Mouse (Mus musculus) heart, embryonic 13.5 days (tissue): ENCODE results near the gene Ciita. TPM values are rescaled to one million over a fixed set of nuclear protein-coding genes. Genes with fewer than 3 reads are reported as not detected.
A peak's percentile ranks its signal among the peaks of the same experiment; 100 is the strongest.

Experiments used
- ATAC-seq: fragments of 200-750 bp; cut with Nextera tagmentation; 2 replicates; pipeline ENCODE4 v1.8.0; 2017; ENCODE audit warnings: moderate TSS enrichment; ENCODE audit not compliant: insufficient number of reproducible peaks, low FRiP score, low TSS enrichment; ENCODE audit errors: extremely low read depth
- H3K27ac ChIP-seq: fragments of 300-500 bp; sonication (generic); replicated peaks from 2 replicates; pipeline ENCODE4 v1.5.1; 2015; ENCODE audit warnings: moderate library complexity, mild to moderate bottlenecking, inconsistent platforms
- H3K27me3 ChIP-seq: fragments of 300-500 bp; sonication (generic); replicated peaks from 2 replicates; pipeline ENCODE4 v1.6.1; 2015; ENCODE audit warnings: mild to moderate bottlenecking, inconsistent platforms
- H3K36me3 ChIP-seq: fragments of 300-500 bp; sonication (generic); 2 replicates; pipeline ENCODE4 v1.6.1; 2015; ENCODE audit warnings: mild to moderate bottlenecking, inconsistent platforms
- H3K4me1 ChIP-seq: fragments of 300-500 bp; sonication (generic); 2 replicates; pipeline ENCODE4 v1.6.1; 2015; ENCODE audit warnings: inconsistent platforms
- H3K4me2 ChIP-seq: fragments of 300-500 bp; sonication (generic); 2 replicates; pipeline ENCODE4 v1.6.1; 2015; ENCODE audit warnings: inconsistent platforms, mild to moderate bottlenecking, moderate library complexity
- H3K4me3 ChIP-seq: fragments of 300-500 bp; sonication (generic); 2 replicates; pipeline ENCODE4 v1.5.1; 2015; ENCODE audit warnings: moderate library complexity, mild to moderate bottlenecking, inconsistent platforms
- H3K9ac ChIP-seq: fragments of 300-500 bp; sonication (generic); 2 replicates; pipeline ENCODE4 v1.6.1; 2015; ENCODE audit warnings: inconsistent platforms, mild to moderate bottlenecking, moderate library complexity
- H3K9me3 ChIP-seq: fragments of 300-500 bp; sonication (generic); 2 replicates; pipeline ENCODE4 v1.6.1; 2016; ENCODE audit warnings: inconsistent platforms
- WGBS: fragments of 180-500 bp; shearing (Covaris S2); methylation state at CpG from one replicate; pipeline ENCODE4 v1.1.7; 2015; ENCODE audit warnings: mixed read lengths; 5-methylcytosine and 5-hydroxymethylcytosine counted together
- polyA plus RNA-seq: library from polyadenylated mRNA; unstranded; fragments of >200 nt; fragmentation: Nextera tagmentation; extraction: Ambion mirVana; gene quantifications from 2 replicates; pipeline ENCODE4 v1.2.1, GENCODE M21; 2015

Ciita gene
- polyA plus RNA-seq, 1 experiment from 2014 or later, result 0.29 TPM

DNA sequence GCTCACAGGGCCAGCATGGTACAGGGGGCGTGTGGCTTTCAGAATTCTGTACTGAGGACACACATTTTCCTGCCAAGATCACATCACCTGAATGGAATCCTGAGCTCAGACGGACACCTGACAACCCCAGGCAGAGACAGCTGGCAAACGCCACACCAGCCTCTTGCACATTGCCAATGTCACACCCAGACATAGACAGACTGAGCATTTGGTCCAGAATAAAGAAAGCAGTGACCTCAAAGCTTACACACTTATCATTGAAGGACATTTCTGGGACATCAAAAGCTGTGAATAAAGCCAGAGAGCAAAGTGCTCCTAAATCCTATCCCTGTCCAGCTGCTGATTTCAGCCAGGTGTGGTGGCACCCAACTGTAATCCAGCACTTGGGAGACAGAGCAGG is 57.1 kb downstream of the Ciita start:
- peaks cover 83% of the 10 kb centered on the region for H3K4me1 ChIP-seq
- H3K4me2 ChIP-seq, result no peak overlapping the region
- ATAC-seq, result no peak
- no peak overlapping the region for H3K4me3 ChIP-seq
- H3K36me3 ChIP-seq, result peaks cover 4% of the 10 kb centered on the region
- H3K9ac ChIP-seq, result peak overlapping the region; percentile 54; the same call in 1 of the 2 replicates
- WGBS, result 47% methylated on average over 3 of the region's 3 CpGs
- H3K27me3 ChIP-seq, result no peaks in the 10 kb centered on the region
- H3K27ac ChIP-seq, result no peak overlapping the region
- no peaks in the 10 kb centered on the region for H3K9me3 ChIP-seq

- H3K4me1 ChIP-seq, result peaks cover 65% of the 10 kb centered on the region
- peak overlapping the region; percentile 96 for H3K9ac ChIP-seq
- peak overlapping the region; percentile 90 for H3K4me3 ChIP-seq
- WGBS, result 59% methylated on average over 16 of the region's 16 CpGs
- H3K36me3 ChIP-seq, result no peaks in the 10 kb centered on the region
- no peaks in the 10 kb centered on the region for H3K27me3 ChIP-seq
- peak overlapping the region; percentile 88 for H3K4me2 ChIP-seq
- peak overlapping the region; percentile 95 for H3K27ac ChIP-seq
- H3K9me3 ChIP-seq, result no peaks in the 10 kb centered on the region
- ATAC-seq, result no peak
These were observed 61.1 kb downstream of the Ciita start for GRCm38 (mm10) chr16:10540763-10541597.

- no peak for ATAC-seq
- H3K27ac ChIP-seq, result peak overlapping the region; percentile 95
- H3K9me3 ChIP-seq, result no peaks in the 10 kb centered on the region
- 19% methylated on average over 7 of the region's 7 CpGs for WGBS
- H3K36me3 ChIP-seq, result no peaks in the 10 kb centered on the region
- no peaks in the 10 kb centered on the region for H3K27me3 ChIP-seq
- H3K4me3 ChIP-seq, result peak overlapping the region; percentile 90
- H3K4me2 ChIP-seq, result peak overlapping the region; percentile 88
- H3K4me1 ChIP-seq, result peaks cover 65% of the 10 kb centered on the region
- H3K9ac ChIP-seq, result peak overlapping the region; percentile 96
These were observed 61.7 kb downstream of the Ciita start for GRCm38 (mm10) chr16:10541598-10541930.

DNA sequence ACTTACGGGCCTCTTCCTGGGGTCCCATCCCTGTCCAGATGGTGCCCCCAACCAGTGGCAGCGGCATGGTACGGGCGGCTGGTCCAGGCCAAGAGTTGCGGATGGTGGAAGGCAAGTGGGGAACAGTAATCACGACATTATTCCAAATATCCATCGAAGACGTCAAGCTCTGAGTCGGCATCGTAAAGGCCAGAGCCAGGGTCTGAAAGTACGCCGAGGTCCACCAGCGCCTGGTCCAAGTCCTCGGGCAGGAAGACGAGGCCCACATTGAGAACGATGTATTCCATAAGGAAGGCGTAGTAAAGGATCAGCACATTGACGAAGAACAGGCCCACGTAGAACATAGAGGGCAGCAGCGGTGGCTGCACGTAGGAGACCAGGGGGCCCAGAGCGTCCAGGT is 62.4 kb downstream of the Ciita start:
- no peaks in the 10 kb centered on the region for H3K27me3 ChIP-seq
- peak overlapping the region; percentile 90 for H3K4me3 ChIP-seq
- peaks cover 65% of the 10 kb centered on the region for H3K4me1 ChIP-seq
- H3K4me2 ChIP-seq, result peak overlapping the region; percentile 88
- no peak for ATAC-seq
- H3K27ac ChIP-seq, result peak overlapping the region; percentile 95
- WGBS, result 4% methylated on average over 22 of the region's 22 CpGs
- H3K9ac ChIP-seq, result peak overlapping the region; percentile 96
- no peaks in the 10 kb centered on the region for H3K36me3 ChIP-seq
- no peaks in the 10 kb centered on the region for H3K9me3 ChIP-seq

DNA sequence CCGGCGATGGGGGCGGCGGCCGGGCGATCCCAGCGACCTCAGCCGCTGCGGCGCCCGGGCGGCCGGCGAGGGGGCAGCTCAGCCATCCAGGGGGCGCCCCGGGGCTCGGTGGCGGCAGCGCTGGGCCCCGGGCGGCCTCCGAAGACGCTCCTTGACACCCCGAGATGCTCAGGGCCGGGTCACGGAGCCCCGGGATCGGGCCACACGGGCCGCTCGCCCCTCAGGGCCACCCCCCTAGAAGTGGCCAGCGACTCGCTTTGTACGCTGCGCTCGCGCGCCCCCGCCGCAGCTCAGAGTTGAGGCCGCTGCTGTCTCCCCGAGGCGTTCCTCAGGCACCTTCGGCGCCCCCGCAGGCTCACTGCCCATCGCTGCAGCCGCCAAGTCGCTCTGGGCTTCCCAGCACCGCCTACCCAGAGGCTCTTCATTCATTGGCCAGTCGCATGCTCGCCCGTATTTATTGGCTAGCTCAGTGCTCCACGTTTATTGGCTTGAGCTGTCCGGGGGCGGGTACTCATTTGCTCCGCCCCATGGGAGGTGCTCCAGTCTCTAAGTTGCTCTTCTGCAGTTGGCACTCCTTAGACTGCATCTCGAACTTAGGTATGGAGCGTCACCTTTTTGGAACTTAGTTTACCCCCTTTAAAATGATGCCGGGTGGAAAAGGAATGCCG is 63.0 kb downstream of the Ciita start, which contains the start of gene Dexi:
Gene Dexi (minus strand): TSS at position 357 of the 668 bp plus-strand sequence.
- WGBS, result 1% methylated on average over 38 of the region's 61 CpGs
- Histone ChIP-seq H3K4me2 (peak within 1 kb of the TSS; percentile 88), H3K4me3 (peak within 1 kb of the TSS; percentile 90), H3K9ac (peak within 1 kb of the TSS; percentile 96), H3K4me1 (peaks cover 60% of the 10 kb centered on the region), H3K36me3 (no peaks in the 10 kb centered on the region), H3K9me3 (no peaks in the 10 kb centered on the region), H3K27ac (peak within 1 kb of the TSS; percentile 95), H3K27me3 (no peaks in the 10 kb centered on the region)
- ATAC-seq, result peak; percentile 92

- WGBS, result under 1% methylated on average over 58 of the region's 58 CpGs
- ATAC-seq, result peak; percentile 82
- Histone ChIP-seq H3K4me3 (peak within 1 kb of the TSS; percentile 71), H3K4me2 (peak within 1 kb of the TSS; percentile 86), H3K9ac (peak within 1 kb of the TSS; percentile 92), H3K4me1 (peaks cover 43% of the 10 kb centered on the region), H3K9me3 (no peaks in the 10 kb centered on the region), H3K27ac (peak within 1 kb of the TSS; percentile 69), H3K36me3 (no peaks in the 10 kb centered on the region), H3K27me3 (no peaks in the 10 kb centered on the region)
These were observed 65.2 kb downstream of the Ciita start, which contains the start of gene Clec16a for GRCm38 (mm10) chr16:10544995-10545622. TSS of gene Clec16a (plus strand) at chr16:10545339.

DNA sequence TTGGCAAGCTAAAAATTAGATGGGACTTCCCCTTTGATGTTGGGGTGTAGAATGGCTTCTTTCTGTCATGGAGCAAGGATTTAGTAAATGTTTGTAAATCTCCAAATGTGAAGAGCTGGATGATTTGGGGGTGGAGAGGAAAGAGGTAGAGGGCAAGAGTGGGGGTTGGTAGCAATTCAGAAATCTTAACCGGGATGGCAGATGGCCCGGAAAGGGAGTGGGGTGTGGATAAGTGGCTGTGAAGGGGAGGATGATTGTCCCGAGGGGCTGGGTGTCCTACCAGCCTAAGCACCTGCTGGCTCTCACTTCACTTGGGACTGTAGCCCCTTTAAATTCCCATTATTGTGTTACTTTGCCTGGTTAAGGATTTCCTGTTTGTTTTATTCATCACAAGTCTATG is 67.0 kb downstream of the Ciita start:
- Histone ChIP-seq H3K4me3 (0 out of 2 replicates have a peak overlapping the region, but pooled peaks have one; percentile 3), H3K4me2 (peak overlapping the region; percentile 86), H3K9me3 (no peaks in the 10 kb centered on the region), H3K27ac (no peak overlapping the region), H3K36me3 (no peaks in the 10 kb centered on the region), H3K27me3 (no peaks in the 10 kb centered on the region), H3K9ac (peak overlapping the region; percentile 92; the same call in 1 of the 2 replicates), H3K4me1 (peaks cover 29% of the 10 kb centered on the region)
- no peak for ATAC-seq
- WGBS, result 46% methylated on average over 3 of the region's 3 CpGs

DNA sequence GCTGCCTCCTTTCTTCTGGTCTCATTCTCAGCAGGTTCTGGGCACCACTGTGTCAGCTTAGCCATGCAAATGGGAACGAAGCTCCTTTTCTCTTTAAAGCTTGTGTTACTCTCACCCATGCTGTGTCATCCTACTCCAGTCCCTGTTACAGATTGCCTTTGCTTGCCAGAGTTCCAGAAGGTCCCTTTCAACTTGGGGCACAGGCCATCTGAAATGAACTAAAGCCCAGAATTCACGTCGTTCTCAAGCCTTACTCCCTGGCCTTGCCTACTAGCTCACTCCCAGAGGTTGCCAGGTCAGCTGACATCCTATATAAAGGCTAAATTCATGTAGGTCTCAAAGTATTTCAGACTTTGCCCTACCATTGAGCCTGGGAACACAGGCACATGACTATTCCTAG is 69.1 kb downstream of the Ciita start:
- no peak for ATAC-seq

GRCm38 (mm10) chr16:10549600-10549999 is 69.7 kb downstream of the Ciita start:
- Histone ChIP-seq H3K4me2 (no peak overlapping the region), H3K36me3 (no peaks in the 10 kb centered on the region), H3K4me1 (peaks cover 21% of the 10 kb centered on the region), H3K27ac (no peak overlapping the region), H3K9me3 (no peaks in the 10 kb centered on the region), H3K9ac (no peak overlapping the region), H3K27me3 (no peaks in the 10 kb centered on the region), H3K4me3 (no peak overlapping the region)
- 62% methylated on average over 2 of the region's 2 CpGs for WGBS
- no peak for ATAC-seq

More for the DNA sequence above, 69.1 kb downstream of the Ciita start:
- no peak overlapping the region for H3K4me2 ChIP-seq
- H3K4me3 ChIP-seq, result no peak overlapping the region
- no peaks in the 10 kb centered on the region for H3K27me3 ChIP-seq
- no peaks in the 10 kb centered on the region for H3K9me3 ChIP-seq
- H3K27ac ChIP-seq, result no peak overlapping the region
- H3K36me3 ChIP-seq, result no peaks in the 10 kb centered on the region
- H3K9ac ChIP-seq, result no peak overlapping the region
- WGBS, result 68% methylated on average over 3 of the region's 3 CpGs
- H3K4me1 ChIP-seq, result peaks cover 24% of the 10 kb centered on the region

DNA sequence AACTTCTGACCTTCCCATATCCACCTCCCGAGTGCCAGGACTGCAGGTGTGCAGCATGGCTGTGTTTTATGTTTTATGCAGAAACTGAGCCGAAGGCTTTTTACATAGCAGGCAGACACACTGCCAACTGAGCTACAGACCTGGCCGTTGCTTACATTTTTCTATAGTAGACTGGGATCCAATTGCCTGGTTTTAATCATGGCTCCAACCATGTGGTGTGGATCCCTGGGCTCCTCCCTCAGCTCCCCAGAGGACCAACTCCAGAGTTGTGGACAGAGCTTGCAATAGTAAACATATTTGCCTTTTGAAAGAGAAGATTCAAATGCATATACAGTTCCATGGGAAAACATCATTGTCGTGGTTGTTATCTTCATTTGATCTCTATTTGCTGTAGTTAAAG is 71.7 kb downstream of the Ciita start:
- ATAC-seq, result no peak
- no peaks in the 10 kb centered on the region for H3K9me3 ChIP-seq
- 78% methylated on average over 4 of the region's 4 CpGs for WGBS

GRCm38 (mm10) chr16:10553858-10554257 is 74.0 kb downstream of the Ciita start:
- Histone ChIP-seq H3K27ac (no peak overlapping the region), H3K36me3 (no peaks in the 10 kb centered on the region), H3K4me1 (peaks cover 16% of the 10 kb centered on the region), H3K9me3 (no peaks in the 10 kb centered on the region), H3K9ac (no peak overlapping the region), H3K27me3 (no peaks in the 10 kb centered on the region), H3K4me3 (no peak overlapping the region), H3K4me2 (no peak overlapping the region)
- 85% methylated on average over 2 of the region's 2 CpGs for WGBS
- ATAC-seq, result no peak

More for the DNA sequence above, 71.7 kb downstream of the Ciita start:
- Histone ChIP-seq H3K4me2 (no peak overlapping the region), H3K4me3 (no peak overlapping the region), H3K27ac (no peak overlapping the region), H3K36me3 (no peaks in the 10 kb centered on the region), H3K27me3 (no peaks in the 10 kb centered on the region), H3K9ac (no peak overlapping the region), H3K4me1 (peaks cover 12% of the 10 kb centered on the region)
